Mouse (Mus musculus): ENCODE measurements around the gene Xrra1. TPM values are rescaled to one million over a fixed set of nuclear protein-coding genes. Genes with fewer than 3 reads are reported as not detected.

Gene Xrra1
- total RNA-seq, 2 experiments from 2014 or later: 2.8 TPM; not detected in 1

DNA sequence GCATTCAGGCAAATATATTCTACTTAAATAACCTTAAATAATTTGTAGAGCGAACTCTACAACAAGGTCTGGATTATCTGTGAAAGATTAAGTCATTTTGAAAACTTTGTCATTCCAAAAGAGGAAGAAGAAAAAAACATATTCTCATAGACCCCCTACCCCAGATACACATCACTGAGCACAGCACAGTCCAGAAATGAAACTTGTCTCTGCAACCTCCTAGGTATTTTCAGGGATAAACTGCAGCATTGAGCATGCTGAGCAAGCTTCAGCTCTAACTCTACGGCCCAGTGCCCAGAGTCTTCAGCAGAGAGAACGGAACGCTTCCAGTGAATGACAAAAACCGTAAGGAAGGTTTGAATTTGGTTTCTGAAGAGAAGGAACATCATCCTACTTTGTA lies 8.4 kb upstream of the Xrra1 start:
- DNase-seq (ENCODE audit: low spot score in 2 of 2): no peak

DNA sequence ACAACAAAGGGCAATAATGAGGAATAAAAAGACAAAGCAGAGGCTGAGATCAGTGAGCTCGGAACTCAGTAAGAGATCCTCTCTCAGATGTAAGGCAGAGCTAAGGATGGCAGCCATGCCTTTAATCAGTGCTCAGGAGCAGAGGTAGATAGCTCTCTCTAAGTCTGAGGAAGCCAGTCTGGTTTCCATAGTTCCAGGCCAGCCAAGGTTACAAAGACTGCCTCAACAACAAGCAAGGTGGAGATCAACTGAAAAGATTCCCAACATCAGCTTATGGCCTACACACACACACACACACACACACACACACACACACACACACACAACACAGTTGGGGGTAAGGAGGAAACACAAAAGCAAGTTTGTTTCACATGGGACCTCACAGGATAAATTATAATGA lies 7.8 kb upstream of the Xrra1 start:
- DNase-seq (ENCODE audit: low spot score in 2 of 2): no peak

DNA sequence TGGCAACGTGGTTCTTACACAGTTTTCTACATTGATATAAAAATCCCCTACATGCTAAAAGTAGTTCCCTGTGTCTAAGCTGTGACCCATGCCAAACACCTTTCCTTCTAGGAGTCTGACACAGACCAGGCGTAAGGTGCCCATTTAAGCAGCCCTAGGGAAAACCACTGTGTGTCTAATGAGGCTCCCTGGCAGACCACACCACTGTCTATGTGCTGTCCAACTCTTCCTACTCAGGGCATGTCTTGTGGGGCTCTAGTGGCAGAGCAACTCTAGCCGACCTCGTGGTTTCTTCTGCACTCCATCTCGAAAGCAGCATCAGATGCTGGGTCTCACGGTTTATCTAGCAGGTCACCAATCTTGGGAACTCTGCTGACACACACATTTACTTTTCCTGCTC lies 7.3 kb upstream of the Xrra1 start:
- no peak for DNase-seq (ENCODE audit: low spot score in 2 of 2)

DNA sequence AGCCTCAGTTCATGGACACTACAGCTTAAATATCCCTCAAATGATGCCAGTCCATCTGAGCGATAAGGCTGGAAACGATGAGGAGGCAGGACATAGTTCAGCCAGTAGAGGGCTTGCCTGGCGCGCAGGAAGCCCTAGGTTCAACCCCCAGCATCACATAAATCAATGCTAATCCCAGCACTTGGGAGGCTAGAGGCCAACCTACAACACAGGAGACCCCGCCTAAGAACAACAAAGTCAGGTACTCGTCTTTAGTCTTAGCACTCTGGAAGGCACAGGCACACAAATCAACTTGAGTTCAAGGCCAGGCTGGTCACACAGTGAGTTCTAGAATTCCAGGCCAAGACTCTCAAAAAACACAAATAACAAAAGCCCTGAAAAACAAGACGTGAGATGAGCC lies 5.6 kb upstream of the Xrra1 start:
- no peak for DNase-seq (ENCODE audit: low spot score in 2 of 2)

DNA sequence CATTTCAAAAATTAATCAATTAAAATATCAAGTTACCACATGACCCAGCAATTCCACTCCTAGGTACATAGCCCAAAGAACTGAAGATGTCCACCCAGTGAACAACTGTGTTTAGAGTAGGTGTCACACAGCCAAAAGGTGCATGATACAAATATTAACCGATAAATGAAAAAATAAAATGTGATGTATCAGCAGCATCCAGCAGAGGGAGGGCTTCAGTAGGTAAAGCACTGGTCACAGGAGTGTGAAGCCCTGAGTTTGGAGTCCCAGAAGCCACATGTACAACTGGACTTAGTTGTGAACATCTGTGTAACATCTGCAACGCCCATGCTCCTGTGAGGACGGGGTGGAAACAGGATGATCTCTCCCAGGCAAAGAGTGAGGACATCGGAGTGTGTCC lies 4.6 kb upstream of the Xrra1 start:
- DNase-seq (ENCODE audit: low spot score in 2 of 2): no peak

DNA sequence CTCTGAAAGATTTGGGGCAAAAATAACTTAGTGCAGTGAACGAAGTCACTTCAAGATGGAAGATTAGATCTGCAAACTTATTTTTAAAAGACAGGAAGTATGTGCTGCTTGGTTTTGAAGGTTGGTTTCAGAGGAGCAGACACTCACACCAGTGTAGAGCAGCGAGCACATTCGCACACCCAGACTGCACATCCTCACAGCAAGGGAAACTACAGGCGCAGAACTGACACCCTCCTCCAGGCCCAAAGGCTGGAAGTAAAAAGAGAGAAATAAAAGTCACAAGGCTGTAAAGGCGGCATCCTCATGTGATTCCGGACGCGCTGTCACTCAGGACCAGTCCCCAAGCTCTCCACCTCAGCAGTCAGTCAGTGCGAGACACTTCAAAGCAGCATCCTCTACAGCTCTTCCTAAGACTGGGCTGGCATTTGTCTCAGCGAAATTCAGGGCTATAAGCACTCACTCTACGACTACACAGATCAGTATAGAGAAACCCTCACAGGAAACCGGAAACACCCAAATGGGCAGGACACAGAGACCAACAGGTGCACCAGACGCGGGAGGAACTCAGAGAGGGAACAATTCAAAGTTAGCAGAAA lies 2.6 kb upstream of the Xrra1 start:
- no peak for DNase-seq (ENCODE audit: low spot score in 2 of 2)

- no peak for DNase-seq (ENCODE audit: low spot score in 2 of 2)
These were observed 622 bp upstream of the Xrra1 start for GRCm38 (mm10) chr7:99858175-99858812.

DNA sequence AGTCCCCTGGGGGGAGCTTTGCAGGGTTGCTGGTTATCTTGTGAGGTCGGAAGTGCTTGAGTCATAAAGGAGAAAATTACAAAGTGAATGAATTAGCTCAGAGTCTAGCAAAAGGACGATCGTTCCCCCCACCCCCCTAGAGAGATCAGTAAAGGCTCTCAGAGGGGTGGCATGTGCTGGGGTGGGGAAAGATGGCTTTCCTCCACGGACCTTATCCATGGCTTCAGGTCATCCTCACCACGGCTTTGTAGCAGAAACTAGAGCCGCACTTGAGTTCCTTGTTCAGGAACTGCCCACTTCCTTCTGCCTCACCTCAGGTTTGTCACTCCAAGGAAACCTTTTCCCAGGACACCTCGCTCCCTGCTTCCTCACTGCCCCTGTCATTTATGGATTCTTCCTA lies 4.4 kb downstream of the Xrra1 start, which contains the start of gene Spcs2:
Gene Spcs2, minus strand, starts transcription at position 101 of the 400 bp plus-strand sequence.
- no peak for DNase-seq (ENCODE audit: low spot score in 2 of 2)

GRCm38 (mm10) chr7:99864241-99865028 lies 5.5 kb downstream of the Xrra1 start:
- no peak for DNase-seq (ENCODE audit: low spot score in 2 of 2)

DNA sequence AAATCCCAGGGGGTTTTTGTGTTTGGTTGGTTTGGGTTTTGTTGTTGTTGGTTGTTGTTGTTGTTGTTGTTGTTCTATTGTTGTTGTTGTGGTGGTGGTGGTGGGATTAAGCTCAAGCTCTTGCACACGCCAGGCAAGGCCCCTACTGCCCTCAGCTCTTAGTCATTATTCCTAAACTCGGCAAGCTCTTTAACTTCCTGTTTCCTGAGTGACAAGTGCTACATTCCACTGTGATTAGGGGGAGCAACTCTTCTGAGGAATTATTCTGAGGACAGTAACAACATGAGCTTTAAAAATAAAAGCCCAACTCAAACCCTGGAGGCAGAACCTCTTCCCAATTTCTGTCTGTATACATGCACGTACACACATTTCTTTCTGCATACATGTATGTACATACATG lies 6.3 kb downstream of the Xrra1 start:
- no peak for DNase-seq (ENCODE audit: low spot score in 2 of 2)

DNA sequence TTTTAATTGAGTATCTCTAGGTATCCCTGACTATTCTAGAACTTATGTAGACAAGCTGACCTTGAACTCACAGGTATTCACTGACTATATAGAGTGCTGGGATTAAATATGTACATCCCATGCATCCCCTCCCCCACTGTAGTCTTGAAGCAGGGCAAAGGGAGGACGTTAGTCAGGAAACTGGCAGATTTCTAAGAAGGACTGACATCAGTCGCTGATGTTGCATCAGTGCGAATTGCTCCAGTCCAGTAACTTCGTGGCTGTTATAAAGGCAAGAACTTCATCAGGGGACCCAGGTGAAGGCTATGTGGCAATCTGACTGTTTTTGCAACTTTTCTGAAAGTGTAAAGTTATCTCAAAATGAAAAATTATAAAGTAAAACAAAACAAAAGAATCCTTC lies 10.4 kb downstream of the Xrra1 start:
- no peak for DNase-seq (ENCODE audit: low spot score in 2 of 2)

DNA sequence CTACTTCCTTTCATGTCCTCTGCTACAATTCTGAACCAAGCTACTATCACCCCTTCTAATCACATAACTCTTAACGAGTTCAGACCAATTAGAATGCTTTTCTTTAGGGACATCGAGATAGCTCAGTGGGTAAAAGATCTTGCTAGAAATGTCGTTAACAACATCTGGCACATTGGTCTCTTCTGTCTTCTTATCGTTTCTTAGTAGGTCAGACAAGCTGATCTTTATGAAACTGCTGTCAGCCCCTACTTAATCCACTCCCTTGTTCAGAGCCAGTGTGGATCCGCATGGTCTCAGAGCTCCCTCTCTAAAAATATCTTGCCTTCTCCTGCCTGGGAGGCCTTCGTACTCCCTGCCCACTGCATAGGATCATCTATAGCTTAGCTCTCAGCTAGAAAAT lies 15.0 kb downstream of the Xrra1 start:
- no peak for DNase-seq (ENCODE audit: low spot score in 2 of 2)

- DNase-seq (ENCODE audit: low spot score in 2 of 2): no peak
These were observed 17.0 kb downstream of the Xrra1 start for GRCm38 (mm10) chr7:99875891-99876290.

DNA sequence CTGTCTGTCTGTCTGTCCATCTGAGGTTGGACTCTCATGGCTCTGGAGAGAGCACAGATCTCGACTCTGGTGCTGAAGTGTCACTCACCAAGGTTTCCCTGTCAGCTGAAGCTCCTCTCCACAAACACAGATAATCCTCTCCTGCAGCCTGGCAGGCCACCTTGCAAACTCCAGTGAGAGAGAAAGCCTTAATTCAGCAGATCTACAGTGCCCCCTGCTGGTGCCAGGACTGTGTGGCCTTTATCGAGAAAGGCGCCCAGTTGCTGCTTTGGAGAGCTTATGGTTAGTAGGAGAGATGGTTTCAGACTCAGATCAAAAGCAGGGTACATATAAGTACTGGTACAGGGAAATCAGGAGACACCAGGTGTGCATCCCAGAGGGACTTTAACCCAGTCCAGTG lies 17.4 kb downstream of the Xrra1 start:
- DNase-seq (ENCODE audit: low spot score in 2 of 2): peak; percentile 80 to 86

DNA sequence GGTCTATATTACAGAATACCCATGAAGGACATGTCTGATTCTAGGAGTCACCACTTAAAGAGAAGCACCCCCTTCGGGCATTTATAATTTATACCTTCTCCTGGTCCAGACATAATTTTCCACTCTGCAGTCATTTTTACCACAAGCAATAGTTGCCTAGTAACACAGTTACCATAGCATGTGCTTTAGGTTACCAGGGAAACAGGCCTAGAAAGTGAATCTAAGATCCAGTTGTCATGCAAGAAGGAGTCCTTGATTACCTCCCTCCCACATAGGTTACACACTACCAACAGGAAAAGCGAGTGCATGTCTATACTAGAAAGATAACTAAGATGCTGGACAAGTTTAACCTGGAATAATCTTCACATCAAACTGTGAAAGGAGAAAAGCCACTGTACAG lies 19.3 kb downstream of the Xrra1 start:
- DNase-seq (ENCODE audit: low spot score in 2 of 2): no peak

DNA sequence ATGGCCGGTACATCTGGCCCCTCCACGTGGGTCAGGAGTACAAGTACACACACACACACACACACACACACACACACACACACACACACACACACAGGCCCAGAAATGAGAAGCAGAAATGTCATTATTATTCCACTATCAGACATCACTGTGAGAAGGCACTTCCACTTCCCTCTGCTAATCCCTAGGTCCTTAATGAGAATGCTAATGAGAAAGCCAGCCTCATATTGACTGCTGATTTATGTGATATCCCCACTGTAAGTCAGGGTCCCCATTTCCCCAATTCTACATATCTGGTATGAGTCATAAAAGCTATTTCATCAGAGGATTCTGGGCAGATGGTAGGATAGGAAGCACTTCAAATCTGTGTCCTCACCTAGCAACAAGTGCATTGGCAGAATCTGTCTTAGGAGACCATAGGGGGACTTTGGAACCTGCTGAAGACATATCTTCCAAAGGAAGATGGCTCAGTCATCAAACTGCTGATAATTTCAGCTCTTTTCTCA lies 28.4 kb downstream of the Xrra1 start:
- no peak for DNase-seq (ENCODE audit: low spot score in 2 of 2)

DNA sequence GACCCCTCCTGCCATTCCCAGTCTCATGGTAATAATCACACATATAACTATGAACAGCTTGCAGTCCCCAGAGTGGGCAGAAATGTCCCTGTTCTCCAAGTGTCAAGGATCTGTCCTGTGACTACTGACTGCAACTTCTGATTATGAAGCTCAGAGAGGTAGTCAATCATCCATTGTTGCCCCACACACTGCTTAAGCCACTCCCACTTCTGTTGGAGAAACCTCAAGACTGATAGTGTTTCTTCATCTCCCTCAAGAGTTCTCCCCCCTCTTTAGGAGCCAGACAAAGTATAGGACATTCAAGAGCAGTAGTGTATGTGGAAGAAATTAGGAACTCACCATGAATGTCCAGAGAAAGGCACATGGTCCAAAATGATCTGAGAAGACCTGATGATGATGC lies 28.8 kb downstream of the Xrra1 start:
- no peak for DNase-seq (ENCODE audit: low spot score in 2 of 2)

GRCm38 (mm10) chr7:99889175-99889880 lies 30.4 kb downstream of the Xrra1 start:
- DNase-seq (ENCODE audit: low spot score in 2 of 2): no peak

DNA sequence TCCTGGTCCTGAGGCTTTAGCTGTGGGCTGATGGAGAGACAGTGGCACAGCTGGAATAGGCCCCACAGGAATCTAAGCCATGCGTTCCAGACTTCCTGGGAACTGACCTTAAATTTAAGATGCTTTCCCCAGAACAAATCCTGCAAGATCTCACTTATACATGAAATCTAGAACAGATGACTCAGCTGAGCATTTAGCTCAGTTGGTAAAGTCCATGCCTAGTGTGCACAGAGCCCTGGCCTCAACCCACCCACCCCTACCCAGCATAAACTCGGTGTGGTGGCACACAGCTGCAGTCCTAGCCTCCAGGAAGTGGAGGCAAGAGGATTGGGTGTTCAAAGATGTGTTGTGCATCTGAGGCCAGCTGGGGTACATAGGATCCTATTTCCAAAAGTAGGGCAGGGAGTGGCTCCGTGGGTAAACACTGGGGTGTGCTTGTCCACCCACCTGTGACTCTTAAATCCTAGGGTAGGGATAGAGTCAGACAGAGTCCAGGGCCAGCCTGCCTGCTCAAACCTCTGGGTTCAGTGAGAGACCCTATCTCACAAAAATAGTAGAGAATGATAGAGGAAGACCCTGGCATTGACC lies 31.3 kb downstream of the Xrra1 start:
- DNase-seq (ENCODE audit: low spot score in 2 of 2): no peak

DNA sequence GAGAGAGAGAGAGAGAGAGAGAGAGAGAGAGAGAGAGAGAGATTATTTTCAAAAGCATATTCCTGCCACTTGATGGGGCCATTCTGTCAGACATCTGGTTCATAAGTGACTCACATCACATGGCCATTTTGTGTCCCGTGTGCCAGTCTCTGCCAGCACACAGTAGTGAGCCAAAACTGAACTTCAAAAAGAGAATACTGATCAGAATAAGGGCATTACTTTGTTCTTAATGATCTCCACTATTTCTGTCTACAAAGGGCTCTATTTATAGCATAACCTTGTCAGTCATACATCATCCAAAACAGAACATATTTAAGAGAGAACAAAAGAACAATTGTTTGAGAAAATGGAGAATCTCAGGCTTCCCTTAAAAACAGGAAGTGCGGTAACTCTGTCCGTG lies 32.6 kb downstream of the Xrra1 start:
- DNase-seq (ENCODE audit: low spot score in 2 of 2): no peak

- no peak for DNase-seq (ENCODE audit: low spot score in 2 of 2)
These were observed 33.4 kb downstream of the Xrra1 start for GRCm38 (mm10) chr7:99892351-99892750.
